Mouse (Mus musculus): ENCODE results near the gene Hgfac. TPM values are rescaled to one million over a fixed set of nuclear protein-coding genes. Genes with fewer than 3 reads are reported as not detected.

Gene Hgfac
- polyA plus RNA-seq (2011; ENCODE audit: insufficient read depth, insufficient read length, low replicate concordance, missing spikeins) = 3.7 and 5.8 TPM in 2 replicates

- TF ChIP-seq CTCF (IDR thresholded peaks at IDR 0.05; ENCODE audit: control insufficient read depth, insufficient read depth, low read length) = no peak
- TF ChIP-seq POLR2A (IDR thresholded peaks at IDR 0.05; ENCODE audit: borderline replicate concordance, control insufficient read depth, low read depth, low read length) = no peak
- Histone ChIP-seq H3K4me3 (replicated peaks; ENCODE audit: control insufficient read depth, low read depth, low read length) (no peak within 1 kb of the TSS), H3K4me1 (ENCODE audit: control insufficient read depth, insufficient read depth, low read length) (no peaks in the 10 kb centered on the region; the same call in 1 of the 2 replicates), H3K27ac (ENCODE audit: control insufficient read depth, insufficient read depth, low read depth, low read length, poor library complexity) (no peak within 1 kb of the TSS)
- WGBS = 33% methylated on average over 6 of the region's 6 CpGs
Observed at GRCm38 (mm10) chr5:35041268-35041829, at the start of gene Hgfac. Hgfac (plus strand) TSS chr5:35041509.

GRCm38 (mm10) chr5:34998754-34999153 lies 42.6 kb upstream of the Hgfac start:
- Histone ChIP-seq H3K27ac (ENCODE audit: control insufficient read depth, insufficient read depth, low read depth, low read length, poor library complexity) (no peak overlapping the region), H3K4me1 (ENCODE audit: control insufficient read depth, insufficient read depth, low read length) (no peaks in the 10 kb centered on the region; the same call in 1 of the 2 replicates), H3K4me3 (replicated peaks; ENCODE audit: control insufficient read depth, low read depth, low read length) (no peak overlapping the region)
- WGBS = 34% methylated on average over 3 of the region's 3 CpGs
- no peak for TF ChIP-seq POLR2A (IDR thresholded peaks at IDR 0.05; ENCODE audit: borderline replicate concordance, control insufficient read depth, low read depth, low read length)
- TF ChIP-seq CTCF (IDR thresholded peaks at IDR 0.05; ENCODE audit: control insufficient read depth, insufficient read depth, low read length) = no peak

GRCm38 (mm10) chr5:34999281-34999680 lies 42.0 kb upstream of the Hgfac start:
- no peak overlapping the region for H3K27ac ChIP-seq (ENCODE audit: control insufficient read depth, insufficient read depth, low read depth, low read length, poor library complexity)
- H3K4me3 ChIP-seq (replicated peaks; ENCODE audit: control insufficient read depth, low read depth, low read length) = no peak overlapping the region
- TF ChIP-seq CTCF (IDR thresholded peaks at IDR 0.05; ENCODE audit: control insufficient read depth, insufficient read depth, low read length) (no peak), POLR2A (IDR thresholded peaks at IDR 0.05; ENCODE audit: borderline replicate concordance, control insufficient read depth, low read depth, low read length) (no peak)
- 93% methylated on average over 6 of the region's 6 CpGs for WGBS
- no peaks in the 10 kb centered on the region; the same call in 1 of the 2 replicates for H3K4me1 ChIP-seq (ENCODE audit: control insufficient read depth, insufficient read depth, low read length)

- no peak for TF ChIP-seq POLR2A (IDR thresholded peaks at IDR 0.05; ENCODE audit: borderline replicate concordance, control insufficient read depth, low read depth, low read length)
- TF ChIP-seq CTCF (IDR thresholded peaks at IDR 0.05; ENCODE audit: control insufficient read depth, insufficient read depth, low read length) = no peak
- Histone ChIP-seq H3K4me1 (ENCODE audit: control insufficient read depth, insufficient read depth, low read length) (no peaks in the 10 kb centered on the region; the same call in 1 of the 2 replicates), H3K4me3 (replicated peaks; ENCODE audit: control insufficient read depth, low read depth, low read length) (no peak overlapping the region), H3K27ac (ENCODE audit: control insufficient read depth, insufficient read depth, low read depth, low read length, poor library complexity) (no peak overlapping the region)
Observed at GRCm38 (mm10) chr5:35000323-35000722, 41.0 kb upstream of the Hgfac start.

- 33% methylated on average over 3 of the region's 3 CpGs for WGBS
- H3K27ac ChIP-seq (ENCODE audit: control insufficient read depth, insufficient read depth, low read depth, low read length, poor library complexity) = no peak overlapping the region
- TF ChIP-seq CTCF (IDR thresholded peaks at IDR 0.05; ENCODE audit: control insufficient read depth, insufficient read depth, low read length) (no peak), POLR2A (IDR thresholded peaks at IDR 0.05; ENCODE audit: borderline replicate concordance, control insufficient read depth, low read depth, low read length) (no peak)
- no peak overlapping the region for H3K4me3 ChIP-seq (replicated peaks; ENCODE audit: control insufficient read depth, low read depth, low read length)
- no peaks in the 10 kb centered on the region; the same call in 1 of the 2 replicates for H3K4me1 ChIP-seq (ENCODE audit: control insufficient read depth, insufficient read depth, low read length)
Observed at GRCm38 (mm10) chr5:35001144-35001543, 40.2 kb upstream of the Hgfac start.

GRCm38 (mm10) chr5:35003611-35004162 lies 37.6 kb upstream of the Hgfac start:
- 93% methylated on average over 7 of the region's 7 CpGs for WGBS
- H3K27ac ChIP-seq (ENCODE audit: control insufficient read depth, insufficient read depth, low read depth, low read length, poor library complexity) = no peak overlapping the region
- no peak overlapping the region for H3K4me3 ChIP-seq (replicated peaks; ENCODE audit: control insufficient read depth, low read depth, low read length)
- no peaks in the 10 kb centered on the region; the same call in 1 of the 2 replicates for H3K4me1 ChIP-seq (ENCODE audit: control insufficient read depth, insufficient read depth, low read length)
- TF ChIP-seq CTCF (IDR thresholded peaks at IDR 0.05; ENCODE audit: control insufficient read depth, insufficient read depth, low read length) = no peak
- TF ChIP-seq POLR2A (IDR thresholded peaks at IDR 0.05; ENCODE audit: borderline replicate concordance, control insufficient read depth, low read depth, low read length) = no peak

- whole genome bisulfite sequencing = 89% methylated on average over 2 of the region's 2 CpGs
- Histone ChIP-seq H3K4me1 (ENCODE audit: control insufficient read depth, insufficient read depth, low read length) (no peaks in the 10 kb centered on the region; the same call in 1 of the 2 replicates), H3K27ac (ENCODE audit: control insufficient read depth, insufficient read depth, low read depth, low read length, poor library complexity) (no peak overlapping the region), H3K4me3 (replicated peaks; ENCODE audit: control insufficient read depth, low read depth, low read length) (no peak overlapping the region)
- no peak for TF ChIP-seq POLR2A (IDR thresholded peaks at IDR 0.05; ENCODE audit: borderline replicate concordance, control insufficient read depth, low read depth, low read length)
- no peak for TF ChIP-seq CTCF (IDR thresholded peaks at IDR 0.05; ENCODE audit: control insufficient read depth, insufficient read depth, low read length)
Observed at GRCm38 (mm10) chr5:35004769-35005168, 36.5 kb upstream of the Hgfac start.

GRCm38 (mm10) chr5:35005659-35006058 lies 35.6 kb upstream of the Hgfac start:
- TF ChIP-seq POLR2A (IDR thresholded peaks at IDR 0.05; ENCODE audit: borderline replicate concordance, control insufficient read depth, low read depth, low read length) (no peak), CTCF (IDR thresholded peaks at IDR 0.05; ENCODE audit: control insufficient read depth, insufficient read depth, low read length) (no peak)
- Histone ChIP-seq H3K27ac (ENCODE audit: control insufficient read depth, insufficient read depth, low read depth, low read length, poor library complexity) (no peak overlapping the region), H3K4me3 (replicated peaks; ENCODE audit: control insufficient read depth, low read depth, low read length) (no peak overlapping the region), H3K4me1 (ENCODE audit: control insufficient read depth, insufficient read depth, low read length) (no peaks in the 10 kb centered on the region; the same call in 1 of the 2 replicates)
- WGBS = 82% methylated on average over 3 of the region's 3 CpGs

Data from bone marrow, adult 2 months (tissue).